Mouse (Mus musculus): ENCODE measurements around the gene Hs3st4. TPM values are rescaled to one million over a fixed set of nuclear protein-coding genes. Genes with fewer than 3 reads are reported as not detected.

Hs3st4 gene
- polyA plus RNA-seq, 1 experiment from 2014 or later, result 0.27 TPM

DNA sequence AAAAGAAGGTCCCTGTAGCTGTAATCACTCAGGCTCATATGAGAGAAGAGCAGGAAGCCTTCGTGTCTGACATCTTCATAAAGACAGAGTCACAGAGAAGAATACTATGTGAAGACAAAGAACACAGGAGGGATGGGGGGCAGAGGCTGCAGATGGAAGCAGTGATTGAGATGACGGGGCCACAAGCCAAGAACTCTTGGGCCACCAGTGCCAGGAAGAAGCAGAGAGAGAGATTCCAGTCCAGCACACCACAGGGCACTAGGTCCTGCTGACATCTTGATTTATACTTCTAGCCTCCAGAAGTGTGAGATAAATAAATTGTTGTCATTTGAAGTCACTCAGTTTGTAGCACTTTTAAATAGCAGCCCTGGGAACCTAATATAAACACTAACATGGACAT lies 168.2 kb downstream of the Hs3st4 start:
- Histone ChIP-seq H3K4me3 (ENCODE audit: low read depth, low read length) (no peak overlapping the region), H3K9me3 (ENCODE audit: control insufficient read depth, low read depth, low read length) (no peaks in the 10 kb centered on the region), H3K4me1 (ENCODE audit: control insufficient read depth, insufficient read depth, low read length) (no peaks in the 10 kb centered on the region), H3K27ac (ENCODE audit: low read length) (no peak overlapping the region), H3K9ac (replicated peaks; ENCODE audit: low read depth, low read length) (no peak overlapping the region), H3K27me3 (ENCODE audit: control insufficient read depth, insufficient read depth, low read length) (no peaks in the 10 kb centered on the region), H3K4me2 (replicated peaks; ENCODE audit: low read depth, low read length) (no peak overlapping the region), H3K36me3 (ENCODE audit: control insufficient read depth, insufficient read depth, low read length) (no peaks in the 10 kb centered on the region)
- WGBS, result 71% methylated on average over 2 of the region's 2 CpGs
- ATAC-seq (ENCODE audit: insufficient number of reproducible peaks, insufficient read depth, low FRiP score, low read depth), result no peak

DNA sequence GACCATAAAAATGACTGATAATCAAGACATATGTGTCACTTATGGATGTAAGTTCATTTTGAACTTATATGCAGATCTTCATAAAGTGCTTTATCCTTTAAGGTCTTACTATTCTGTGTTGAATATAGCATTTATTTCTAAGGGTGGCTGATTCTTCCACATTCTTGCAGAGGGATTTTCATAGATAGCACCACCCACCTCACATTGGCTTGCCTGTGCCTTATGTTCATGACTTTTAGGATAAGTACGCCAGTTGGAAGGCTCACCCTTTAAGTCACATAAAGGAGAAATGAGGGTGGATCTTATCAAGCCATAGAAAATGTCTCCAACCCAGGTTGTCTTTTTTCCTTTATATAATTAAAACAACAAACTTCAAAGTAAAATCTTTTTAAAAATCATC lies 180.6 kb downstream of the Hs3st4 start:
- no peaks in the 10 kb centered on the region for H3K36me3 ChIP-seq (ENCODE audit: control insufficient read depth, insufficient read depth, low read length)
- no peak for ATAC-seq (ENCODE audit: insufficient number of reproducible peaks, insufficient read depth, low FRiP score, low read depth)
- no peak overlapping the region for H3K4me2 ChIP-seq (replicated peaks; ENCODE audit: low read depth, low read length)
- H3K4me3 ChIP-seq (ENCODE audit: low read depth, low read length), result no peak overlapping the region
- no peaks in the 10 kb centered on the region for H3K9me3 ChIP-seq (ENCODE audit: control insufficient read depth, low read depth, low read length)
- H3K9ac ChIP-seq (replicated peaks; ENCODE audit: low read depth, low read length), result no peak overlapping the region
- no peaks in the 10 kb centered on the region for H3K4me1 ChIP-seq (ENCODE audit: control insufficient read depth, insufficient read depth, low read length)
- no peak overlapping the region for H3K27ac ChIP-seq (ENCODE audit: low read length)
- no peaks in the 10 kb centered on the region for H3K27me3 ChIP-seq (ENCODE audit: control insufficient read depth, insufficient read depth, low read length)
- 88% methylated on average over 1 of the region's 1 CpGs for WGBS

DNA sequence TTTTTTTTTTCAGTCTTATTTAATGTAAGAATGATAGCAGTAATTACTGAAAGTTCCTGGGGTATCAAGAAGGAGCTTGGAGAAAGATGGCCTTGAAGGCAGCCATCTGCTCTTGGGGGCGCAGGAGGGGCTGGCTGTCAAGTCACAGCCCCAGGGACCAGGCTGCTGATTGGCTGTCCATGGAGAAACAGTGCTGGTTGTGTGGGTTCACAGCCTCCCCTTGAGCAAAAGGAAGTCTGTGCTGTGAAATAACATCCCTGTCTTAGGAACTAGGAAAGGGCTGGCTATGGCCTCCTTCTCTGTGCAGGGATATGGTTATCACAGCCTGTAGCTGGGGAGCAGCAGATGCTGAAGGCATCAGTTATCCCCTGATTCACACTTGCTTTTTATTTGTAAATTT lies 183.6 kb downstream of the Hs3st4 start:
- no peaks in the 10 kb centered on the region for H3K27me3 ChIP-seq (ENCODE audit: control insufficient read depth, insufficient read depth, low read length)
- no peak overlapping the region for H3K27ac ChIP-seq (ENCODE audit: low read length)

DNA sequence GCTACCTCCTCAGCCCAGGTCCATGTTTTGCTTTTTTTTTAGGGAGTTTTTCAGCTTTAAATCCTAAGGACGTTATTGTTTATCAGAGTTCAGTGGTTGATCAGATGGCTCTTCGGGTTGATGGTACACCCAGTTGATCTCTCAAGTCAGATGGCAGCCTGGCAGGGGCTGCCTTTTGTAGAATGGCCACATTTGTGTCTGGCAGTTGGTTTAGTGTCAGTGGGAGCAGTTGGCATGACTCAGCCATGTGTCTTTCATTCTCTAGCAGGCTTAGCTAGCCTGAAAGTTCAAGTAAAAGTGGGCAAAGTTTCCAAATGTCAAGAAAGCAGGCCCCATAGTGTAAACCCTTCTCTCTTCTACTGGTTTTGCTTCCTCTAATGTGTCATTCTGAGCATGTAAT lies 186.1 kb downstream of the Hs3st4 start:
- H3K27me3 ChIP-seq (ENCODE audit: control insufficient read depth, insufficient read depth, low read length), result no peaks in the 10 kb centered on the region
- no peaks in the 10 kb centered on the region for H3K36me3 ChIP-seq (ENCODE audit: control insufficient read depth, insufficient read depth, low read length)
- no peaks in the 10 kb centered on the region for H3K9me3 ChIP-seq (ENCODE audit: control insufficient read depth, low read depth, low read length)
- WGBS, result 81% methylated on average over 2 of the region's 2 CpGs
- H3K9ac ChIP-seq (replicated peaks; ENCODE audit: low read depth, low read length), result no peak overlapping the region
- ATAC-seq (ENCODE audit: insufficient number of reproducible peaks, insufficient read depth, low FRiP score, low read depth), result no peak
- no peak overlapping the region for H3K4me3 ChIP-seq (ENCODE audit: low read depth, low read length)
- H3K27ac ChIP-seq (ENCODE audit: low read length), result no peak overlapping the region
- H3K4me2 ChIP-seq (replicated peaks; ENCODE audit: low read depth, low read length), result no peak overlapping the region
- H3K4me1 ChIP-seq (ENCODE audit: control insufficient read depth, insufficient read depth, low read length), result no peaks in the 10 kb centered on the region

More for the DNA sequence above, 183.6 kb downstream of the Hs3st4 start:
- ATAC-seq (ENCODE audit: insufficient number of reproducible peaks, insufficient read depth, low FRiP score, low read depth), result no peak
- H3K36me3 ChIP-seq (ENCODE audit: control insufficient read depth, insufficient read depth, low read length), result no peaks in the 10 kb centered on the region
- no peaks in the 10 kb centered on the region for H3K9me3 ChIP-seq (ENCODE audit: control insufficient read depth, low read depth, low read length)
- WGBS, result 47% methylated on average over 1 of the region's 1 CpGs
- no peak overlapping the region for H3K9ac ChIP-seq (replicated peaks; ENCODE audit: low read depth, low read length)
- no peak overlapping the region for H3K4me3 ChIP-seq (ENCODE audit: low read depth, low read length)
- no peak overlapping the region for H3K4me2 ChIP-seq (replicated peaks; ENCODE audit: low read depth, low read length)
- H3K4me1 ChIP-seq (ENCODE audit: control insufficient read depth, insufficient read depth, low read length), result no peaks in the 10 kb centered on the region

DNA sequence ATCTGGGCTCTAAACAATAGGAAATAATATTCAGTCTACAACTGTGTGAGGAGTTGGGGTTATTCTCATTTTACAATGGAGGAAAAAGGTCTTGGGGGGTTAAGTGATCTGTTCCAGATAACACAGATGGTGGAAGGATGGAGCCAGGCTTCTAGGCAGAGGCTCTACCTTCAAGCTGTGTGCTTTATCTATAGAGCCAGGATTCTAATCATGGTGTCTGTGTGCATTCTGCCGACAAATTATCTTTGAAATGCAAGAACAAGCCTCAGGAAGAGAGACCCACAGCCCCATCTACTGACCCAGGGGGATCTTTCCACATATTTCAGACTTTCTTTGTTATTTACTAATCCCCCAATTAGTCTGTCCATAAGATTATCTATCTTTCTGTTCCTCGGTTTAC lies 187.3 kb downstream of the Hs3st4 start:
- no peak overlapping the region for H3K4me2 ChIP-seq (replicated peaks; ENCODE audit: low read depth, low read length)
- H3K27me3 ChIP-seq (ENCODE audit: control insufficient read depth, insufficient read depth, low read length), result no peaks in the 10 kb centered on the region
- no peaks in the 10 kb centered on the region for H3K9me3 ChIP-seq (ENCODE audit: control insufficient read depth, low read depth, low read length)
- H3K4me3 ChIP-seq (ENCODE audit: low read depth, low read length), result no peak overlapping the region
- H3K36me3 ChIP-seq (ENCODE audit: control insufficient read depth, insufficient read depth, low read length), result no peaks in the 10 kb centered on the region
- H3K27ac ChIP-seq (ENCODE audit: low read length), result no peak overlapping the region
- no peak overlapping the region for H3K9ac ChIP-seq (replicated peaks; ENCODE audit: low read depth, low read length)
- WGBS, result 81% methylated on average over 2 of the region's 2 CpGs
- no peak for ATAC-seq (ENCODE audit: insufficient number of reproducible peaks, insufficient read depth, low FRiP score, low read depth)
- no peaks in the 10 kb centered on the region for H3K4me1 ChIP-seq (ENCODE audit: control insufficient read depth, insufficient read depth, low read length)

DNA sequence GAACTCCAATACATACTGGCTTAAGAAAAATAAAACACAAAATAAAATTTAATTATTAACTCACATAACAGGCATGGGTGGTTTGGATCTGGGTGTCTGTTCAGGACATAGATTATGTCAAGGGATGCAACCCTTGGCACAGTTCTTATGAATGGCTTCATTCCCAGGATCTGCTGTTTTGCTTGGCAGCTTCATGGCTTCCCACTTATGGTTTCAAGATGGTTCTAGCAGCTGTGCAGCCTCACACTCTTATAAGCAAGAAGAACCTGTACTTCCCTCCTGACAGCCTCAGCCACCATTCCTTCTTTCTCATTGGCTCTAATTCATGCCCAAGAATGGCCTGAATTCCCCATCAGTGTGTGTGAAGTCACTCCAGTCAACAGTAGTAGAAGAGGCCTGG lies 189.3 kb downstream of the Hs3st4 start:
- no peak for ATAC-seq (ENCODE audit: insufficient number of reproducible peaks, insufficient read depth, low FRiP score, low read depth)
- Histone ChIP-seq H3K9me3 (ENCODE audit: control insufficient read depth, low read depth, low read length) (no peaks in the 10 kb centered on the region), H3K36me3 (ENCODE audit: control insufficient read depth, insufficient read depth, low read length) (no peaks in the 10 kb centered on the region), H3K27me3 (ENCODE audit: control insufficient read depth, insufficient read depth, low read length) (no peaks in the 10 kb centered on the region), H3K9ac (replicated peaks; ENCODE audit: low read depth, low read length) (no peak overlapping the region), H3K27ac (ENCODE audit: low read length) (no peak overlapping the region), H3K4me2 (replicated peaks; ENCODE audit: low read depth, low read length) (no peak overlapping the region), H3K4me3 (ENCODE audit: low read depth, low read length) (no peak overlapping the region), H3K4me1 (ENCODE audit: control insufficient read depth, insufficient read depth, low read length) (no peaks in the 10 kb centered on the region)

DNA sequence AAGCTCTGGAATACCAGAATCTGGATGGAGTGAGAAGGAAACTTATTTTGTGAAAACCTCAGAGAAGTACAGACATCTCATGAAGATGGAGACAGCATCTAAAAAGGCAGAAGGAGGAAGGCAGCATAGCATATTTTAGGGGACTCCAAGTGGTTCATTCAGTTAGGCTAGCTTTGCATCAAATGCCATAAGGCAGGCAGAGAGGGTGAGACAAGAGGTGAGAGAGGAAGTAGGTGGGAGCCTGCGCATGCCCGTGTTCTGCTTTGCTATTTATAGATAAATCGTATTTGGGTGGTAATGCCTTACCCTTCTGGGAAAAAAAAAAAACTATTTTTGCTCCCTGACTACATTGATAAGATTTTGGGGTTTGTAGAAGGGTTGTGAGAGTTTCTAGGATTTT lies 198.3 kb downstream of the Hs3st4 start:
- Histone ChIP-seq H3K9me3 (ENCODE audit: control insufficient read depth, low read depth, low read length) (no peaks in the 10 kb centered on the region), H3K27me3 (ENCODE audit: control insufficient read depth, insufficient read depth, low read length) (no peaks in the 10 kb centered on the region), H3K4me1 (ENCODE audit: control insufficient read depth, insufficient read depth, low read length) (no peaks in the 10 kb centered on the region), H3K36me3 (ENCODE audit: control insufficient read depth, insufficient read depth, low read length) (no peaks in the 10 kb centered on the region), H3K9ac (replicated peaks; ENCODE audit: low read depth, low read length) (no peak overlapping the region), H3K27ac (ENCODE audit: low read length) (no peak overlapping the region), H3K4me3 (ENCODE audit: low read depth, low read length) (no peak overlapping the region), H3K4me2 (replicated peaks; ENCODE audit: low read depth, low read length) (no peak overlapping the region)
- no peak for ATAC-seq (ENCODE audit: insufficient number of reproducible peaks, insufficient read depth, low FRiP score, low read depth)
- 83% methylated on average over 3 of the region's 3 CpGs for WGBS

DNA sequence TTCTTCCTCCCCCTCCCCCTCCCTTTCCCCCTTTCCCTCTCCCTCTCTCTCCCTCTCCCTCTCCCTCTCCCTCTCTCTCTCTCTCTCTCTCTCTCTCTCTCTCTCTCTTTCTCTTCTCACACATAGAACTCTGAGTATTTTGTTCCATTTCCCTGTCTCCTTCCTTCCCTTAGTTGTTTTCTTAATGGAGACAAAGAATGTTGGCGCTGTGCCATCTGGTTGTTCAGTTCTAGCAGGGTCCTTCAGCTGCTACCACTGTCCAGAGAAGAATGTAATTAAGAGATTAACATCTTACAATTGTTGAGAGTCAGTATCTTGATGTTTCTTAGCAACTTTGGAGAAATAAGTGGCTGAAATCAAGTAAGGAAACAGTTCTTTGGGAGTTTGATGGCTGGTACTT lies 202.0 kb downstream of the Hs3st4 start:
- H3K4me2 ChIP-seq (replicated peaks; ENCODE audit: low read depth, low read length), result no peak overlapping the region
- no peaks in the 10 kb centered on the region for H3K36me3 ChIP-seq (ENCODE audit: control insufficient read depth, insufficient read depth, low read length)
- no peak overlapping the region for H3K27ac ChIP-seq (ENCODE audit: low read length)
- ATAC-seq (ENCODE audit: insufficient number of reproducible peaks, insufficient read depth, low FRiP score, low read depth), result no peak
- no peaks in the 10 kb centered on the region for H3K4me1 ChIP-seq (ENCODE audit: control insufficient read depth, insufficient read depth, low read length)
- no peak overlapping the region for H3K4me3 ChIP-seq (ENCODE audit: low read depth, low read length)
- H3K9me3 ChIP-seq (ENCODE audit: control insufficient read depth, low read depth, low read length), result no peaks in the 10 kb centered on the region
- no peaks in the 10 kb centered on the region for H3K27me3 ChIP-seq (ENCODE audit: control insufficient read depth, insufficient read depth, low read length)
- no peak overlapping the region for H3K9ac ChIP-seq (replicated peaks; ENCODE audit: low read depth, low read length)
- 74% methylated on average over 1 of the region's 1 CpGs for WGBS

DNA sequence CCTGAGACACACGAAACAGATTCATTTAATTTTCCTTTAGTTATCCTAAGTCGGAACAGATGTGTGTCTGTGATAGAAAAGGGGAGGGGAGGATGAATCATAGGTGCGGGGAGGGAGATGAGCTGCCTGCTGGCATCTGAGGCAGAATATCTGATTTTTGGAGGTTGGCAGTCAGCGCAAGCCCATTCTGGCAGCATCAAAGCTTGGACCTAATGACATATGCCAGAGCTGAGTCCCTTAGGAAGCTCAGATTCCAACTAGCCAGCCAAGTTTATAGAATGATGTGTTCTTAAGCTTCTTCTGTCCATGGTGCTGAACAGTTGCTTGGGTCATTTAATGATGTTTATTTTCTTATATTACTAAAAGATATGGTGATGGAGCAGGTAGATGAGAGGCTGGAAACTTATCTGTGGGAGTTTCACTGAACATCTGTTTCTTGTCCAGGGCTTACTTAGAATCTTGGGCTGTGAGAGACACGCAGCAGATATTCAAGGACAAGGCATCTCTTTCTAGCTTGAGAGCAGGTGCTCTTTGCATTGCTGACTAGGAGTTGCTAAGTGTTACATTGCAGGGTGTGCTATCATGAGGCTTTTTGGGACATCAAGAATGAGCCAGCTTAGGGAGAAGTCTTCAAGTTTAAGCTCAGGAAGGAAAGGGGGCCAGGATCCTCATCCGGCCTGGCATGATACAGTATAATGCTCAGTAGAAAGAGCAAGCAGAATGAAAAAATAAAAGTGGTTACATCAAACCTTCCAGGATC lies 216.3 kb downstream of the Hs3st4 start:
- H3K9me3 ChIP-seq (ENCODE audit: control insufficient read depth, low read depth, low read length), result no peaks in the 10 kb centered on the region
- H3K4me2 ChIP-seq (replicated peaks; ENCODE audit: low read depth, low read length), result no peak overlapping the region
- no peak for ATAC-seq (ENCODE audit: insufficient number of reproducible peaks, insufficient read depth, low FRiP score, low read depth)
- no peak overlapping the region for H3K9ac ChIP-seq (replicated peaks; ENCODE audit: low read depth, low read length)
- WGBS, result 79% methylated on average over 6 of the region's 6 CpGs
- no peak overlapping the region for H3K4me3 ChIP-seq (ENCODE audit: low read depth, low read length)
- no peaks in the 10 kb centered on the region for H3K36me3 ChIP-seq (ENCODE audit: control insufficient read depth, insufficient read depth, low read length)
- no peaks in the 10 kb centered on the region for H3K27me3 ChIP-seq (ENCODE audit: control insufficient read depth, insufficient read depth, low read length)
- no peak overlapping the region for H3K27ac ChIP-seq (ENCODE audit: low read length)
- no peaks in the 10 kb centered on the region for H3K4me1 ChIP-seq (ENCODE audit: control insufficient read depth, insufficient read depth, low read length)

All from stomach, embryonic 14.5 days (tissue).